Mouse (Mus musculus): Measurements from ENCODE around the gene Gm49711.

Gm49711 gene

GRCm38 (mm10) chr16:92057852-92058643, at the start of gene Gm49711, which contains the start of the genes Mrps6 and Slc5a3:
TSS of gene Gm49711 (plus strand) at chr16:92058316.
TSS of gene Mrps6 (plus strand) at chr16:92058270.
TSS of gene Slc5a3 (plus strand) at chr16:92058322.
- peak; percentile 81 for DNase-seq (ENCODE audit: low spot score)

- no peak for DNase-seq (ENCODE audit: low spot score)
Observed at GRCm38 (mm10) chr16:92009586-92009985, 48.5 kb upstream of the Gm49711 start.

GRCm38 (mm10) chr16:92016792-92017191, 41.3 kb upstream of the Gm49711 start:
- no peak for DNase-seq (ENCODE audit: low spot score)

- DNase-seq (ENCODE audit: low spot score), result peak; percentile 54
Observed at GRCm38 (mm10) chr16:92019141-92020118, 38.7 kb upstream of the Gm49711 start.

- no peak for DNase-seq (ENCODE audit: low spot score)
Observed at GRCm38 (mm10) chr16:92021656-92022400, 36.3 kb upstream of the Gm49711 start.

- no peak for DNase-seq (ENCODE audit: low spot score)
Observed at GRCm38 (mm10) chr16:92022494-92023283, 35.4 kb upstream of the Gm49711 start.

GRCm38 (mm10) chr16:92033286-92033685, 24.8 kb upstream of the Gm49711 start:
- no peak for DNase-seq (ENCODE audit: low spot score)

GRCm38 (mm10) chr16:92034676-92035075, 23.4 kb upstream of the Gm49711 start:
- DNase-seq (ENCODE audit: low spot score), result no peak

- no peak for DNase-seq (ENCODE audit: low spot score)
Observed at GRCm38 (mm10) chr16:92036701-92037100, 21.4 kb upstream of the Gm49711 start.

GRCm38 (mm10) chr16:92037891-92038607, 20.1 kb upstream of the Gm49711 start:
- peak; percentile 13 for DNase-seq (ENCODE audit: low spot score)

- DNase-seq (ENCODE audit: low spot score), result no peak
Observed at GRCm38 (mm10) chr16:92039421-92039820, 18.7 kb upstream of the Gm49711 start.

GRCm38 (mm10) chr16:92039966-92040365, 18.1 kb upstream of the Gm49711 start:
- no peak for DNase-seq (ENCODE audit: low spot score)

- DNase-seq (ENCODE audit: low spot score), result no peak
Observed at GRCm38 (mm10) chr16:92051777-92052310, 6.3 kb upstream of the Gm49711 start.

GRCm38 (mm10) chr16:92052569-92052968, 5.5 kb upstream of the Gm49711 start:
- DNase-seq (ENCODE audit: low spot score), result no peak

- no peak for DNase-seq (ENCODE audit: low spot score)
Observed at GRCm38 (mm10) chr16:92056711-92057110, 1.4 kb upstream of the Gm49711 start.

- DNase-seq (ENCODE audit: low spot score), result no peak
Observed at GRCm38 (mm10) chr16:92057456-92057851, 662 bp upstream of the Gm49711 start.

GRCm38 (mm10) chr16:92058644-92059620, 816 bp downstream of the Gm49711 start:
- peak; percentile 38 for DNase-seq (ENCODE audit: low spot score)

GRCm38 (mm10) chr16:92060213-92060612, 2.1 kb downstream of the Gm49711 start:
- no peak for DNase-seq (ENCODE audit: low spot score)

- DNase-seq (ENCODE audit: low spot score), result no peak
Observed at GRCm38 (mm10) chr16:92061586-92061985, 3.5 kb downstream of the Gm49711 start.

Measured in T-cell, adult 2 months (primary cell).